Mouse (Mus musculus) small intestine, adult 10 weeks (tissue): Measurements from ENCODE around the gene Shmt2. TPM values are rescaled to one million over a fixed set of nuclear protein-coding genes. Genes with fewer than 3 reads are reported as not detected.

Source experiments
- polyA plus RNA-seq: library from polyadenylated mRNA; stranded (reverse); fragments of 350-450 nt; fragmentation: Illumina TruSeq; extraction: RNeasy Lipid Tissue Mini Kit (QIAGEN cat#74804); gene quantifications from one replicate; pipeline ENCODE4 v1.2.3, GENCODE M21; 2014; ENCODE audit warnings: low replicate concordance

The Shmt2 gene
- 0.78 TPM for polyA plus RNA-seq

DNA sequence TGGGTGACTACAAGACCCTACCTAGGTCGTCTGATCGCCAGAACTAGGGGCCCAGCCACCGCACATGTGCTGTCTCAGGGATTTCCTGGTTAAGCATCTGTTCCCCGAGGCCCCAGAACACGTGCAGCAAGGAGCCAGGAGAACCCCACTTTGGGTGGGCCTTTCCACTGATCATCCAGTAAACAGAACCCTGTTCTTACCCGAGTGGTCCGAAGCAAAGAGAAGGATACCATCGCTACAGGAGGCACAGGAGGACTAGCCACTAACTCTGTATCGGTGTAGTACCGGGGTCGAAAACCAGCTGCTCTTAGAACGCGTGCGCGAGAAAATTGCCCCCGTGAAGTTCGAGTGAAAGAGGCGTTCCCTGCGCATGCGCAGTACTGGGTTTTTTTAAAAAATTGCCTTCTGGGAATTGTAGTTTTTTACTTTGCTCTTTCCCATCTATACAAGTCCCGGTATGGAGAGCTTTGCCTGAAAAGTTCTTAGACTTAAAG is at the start of gene Shmt2:
Gene Shmt2 (minus strand): TSS at position 357 of the 494 bp plus-strand sequence.

DNA sequence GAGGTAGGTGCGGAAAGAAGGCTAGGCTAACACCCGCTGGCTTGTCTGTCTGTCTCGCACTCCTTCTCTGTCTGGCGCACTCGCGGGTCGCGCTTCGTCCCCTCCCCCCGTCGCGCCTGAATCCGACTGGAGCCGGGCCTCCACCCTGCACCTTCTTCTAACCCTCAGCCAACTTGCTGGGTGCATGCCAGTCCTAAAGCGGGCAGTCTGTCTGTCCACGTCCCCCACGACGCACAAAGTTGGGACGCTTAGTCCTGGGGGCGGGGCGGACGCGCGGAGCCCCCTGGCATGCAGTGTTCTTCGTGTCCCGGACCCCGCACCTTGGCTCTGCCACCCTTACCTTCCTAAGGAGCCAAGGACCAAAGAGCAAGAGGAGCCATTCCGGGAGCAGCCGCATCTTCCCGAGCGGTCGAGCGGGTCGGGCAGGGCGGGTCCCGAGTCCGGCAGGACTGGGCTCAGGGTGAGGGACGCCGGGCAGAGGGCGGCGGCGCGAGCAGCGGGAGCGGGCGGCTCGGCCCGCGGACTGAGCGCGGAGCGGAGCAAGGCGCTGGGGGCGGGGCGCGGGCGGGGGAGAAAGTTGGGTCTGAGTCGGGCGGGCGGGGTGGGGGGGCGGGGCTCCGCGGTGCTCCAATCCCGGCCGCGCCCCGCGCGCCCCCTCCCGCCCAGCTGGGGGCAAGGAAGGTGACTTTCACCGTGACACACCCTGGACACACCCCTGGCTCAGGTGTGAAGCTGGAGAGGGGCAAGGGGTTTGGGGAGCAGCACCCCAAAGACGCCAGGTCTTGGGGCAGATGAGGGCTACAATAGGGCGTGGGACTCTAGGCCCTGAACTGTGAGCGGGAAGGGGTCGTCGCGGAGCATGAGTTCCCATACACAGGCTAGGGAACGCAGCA is 12.0 kb upstream of the Shmt2 start, which contains the start of gene Nxph4:
Gene Nxph4 (minus strand): TSS at position 524 of the 893 bp plus-strand sequence.

DNA sequence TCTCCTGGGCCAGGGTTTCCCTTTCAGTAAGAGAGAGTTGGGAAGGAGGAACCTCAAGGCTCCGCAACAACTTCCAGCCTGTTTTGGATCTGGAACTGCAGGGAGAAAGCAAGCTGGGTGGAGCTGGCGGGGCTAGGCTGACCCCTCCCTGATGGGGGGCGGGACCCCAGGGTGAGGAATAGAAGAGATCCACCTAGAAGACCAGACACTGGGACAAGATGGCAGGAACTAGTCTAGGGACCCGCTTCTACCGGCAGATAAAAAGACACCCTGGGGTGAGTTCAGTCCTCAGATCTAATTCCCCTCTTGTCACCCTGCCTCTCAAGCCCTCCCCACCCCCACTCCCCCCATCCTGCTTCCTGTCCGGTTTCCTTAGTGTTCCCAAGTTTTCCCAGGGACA is 7.5 kb downstream of the Shmt2 start, which contains the start of gene Ndufa4l2:
Gene Ndufa4l2 (plus strand): TSS at position 204 of the 400 bp plus-strand sequence.

DNA sequence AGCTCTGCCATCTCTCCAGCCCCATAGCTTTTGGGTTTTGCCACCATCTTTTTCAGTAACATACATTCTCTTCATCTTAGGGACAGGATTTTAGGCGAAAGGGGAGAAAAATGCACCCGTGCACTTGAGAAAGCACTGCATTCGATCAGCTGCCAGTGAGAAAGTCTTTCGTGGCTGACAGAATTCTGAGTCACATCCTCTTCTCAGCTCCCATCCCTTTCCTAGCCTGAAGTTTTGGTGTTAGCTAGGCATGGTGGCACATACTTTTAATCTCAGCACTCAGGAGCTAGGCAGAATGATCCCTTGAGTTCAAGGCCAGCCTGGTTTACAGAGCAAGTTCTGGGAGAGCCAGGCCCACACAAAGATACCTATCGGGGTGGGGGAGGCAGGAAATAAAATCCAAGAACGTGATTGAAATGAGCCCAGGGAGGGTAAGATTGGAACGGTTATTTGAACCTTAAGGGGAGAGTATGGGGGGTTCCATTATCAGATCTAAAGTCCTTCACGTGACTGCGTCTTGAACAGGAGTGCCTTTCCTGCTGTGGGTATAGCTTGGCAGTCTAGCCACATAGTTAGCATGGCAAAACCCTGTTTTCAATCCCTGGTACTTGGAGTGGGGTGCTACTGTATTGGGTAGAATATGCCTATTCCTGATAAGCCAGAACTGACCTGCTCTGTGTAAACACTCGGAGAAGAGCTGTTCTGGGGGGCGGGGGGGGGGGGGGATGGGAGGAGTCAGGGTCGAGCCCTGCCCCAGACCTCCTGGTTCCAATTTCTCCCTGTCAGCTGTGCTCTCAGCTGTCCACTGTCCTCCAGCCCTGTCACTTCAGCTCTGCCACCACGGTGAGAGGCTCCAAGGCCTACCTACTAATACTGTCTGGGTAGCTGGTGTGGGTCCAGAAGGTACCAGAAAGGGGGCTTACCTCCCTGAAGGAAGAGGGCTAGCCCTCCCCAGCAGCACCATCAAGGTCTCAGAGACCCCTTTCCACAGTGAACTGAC is 21.1 kb downstream of the Shmt2 start, which contains the start of gene Stac3:
Gene Stac3 (plus strand): TSS at position 793 of the 1,000 bp plus-strand sequence.

Other genes starting within 250 kb of the Shmt2 start
- gene Mbd6, start 233.4 kb downstream of the Shmt2 start, polyA plus RNA-seq = 2.0 TPM
- 7.2 TPM for gene Mars, start 210.7 kb downstream of the Shmt2 start, polyA plus RNA-seq
- 1.1 TPM for gene Arhgap9, start 200.5 kb downstream of the Shmt2 start, polyA plus RNA-seq
- gene Gli1, start 180.5 kb downstream of the Shmt2 start, polyA plus RNA-seq = 0.11 TPM
- not detected for gene Inhbe, start 168.0 kb downstream of the Shmt2 start, polyA plus RNA-seq
- not detected for gene Inhbc, start 152.0 kb downstream of the Shmt2 start, polyA plus RNA-seq
- 116 TPM for gene R3hdm2, start 142.1 kb downstream of the Shmt2 start, polyA plus RNA-seq
- gene Stac3, start 20.8 kb downstream of the Shmt2 start, polyA plus RNA-seq = not detected
- not detected for gene Ndufa4l2, start 7.5 kb downstream of the Shmt2 start, polyA plus RNA-seq
- gene Nxph4, start 12.1 kb upstream of the Shmt2 start, polyA plus RNA-seq = not detected
- gene Lrp1, start 98.7 kb upstream of the Shmt2 start, polyA plus RNA-seq = 3.2 TPM
- 46.4 TPM for gene Stat6, start 120.5 kb upstream of the Shmt2 start, polyA plus RNA-seq
- gene Nemp1, start 144.5 kb upstream of the Shmt2 start, polyA plus RNA-seq = 9.6 TPM
- gene Nab2, start 146.1 kb upstream of the Shmt2 start, polyA plus RNA-seq = 0.48 TPM
- 124 TPM for gene Myo1a, start 182.7 kb upstream of the Shmt2 start, polyA plus RNA-seq
- gene Tac2, start 202.0 kb upstream of the Shmt2 start, polyA plus RNA-seq = not detected
- gene Zbtb39, start 217.1 kb upstream of the Shmt2 start, polyA plus RNA-seq = 3.1 TPM
- 0.19 TPM for gene Gpr182, start 229.3 kb upstream of the Shmt2 start, polyA plus RNA-seq
- gene Rdh1, start 237.3 kb upstream of the Shmt2 start, polyA plus RNA-seq = 0.19 TPM
- gene Rdh16f1, start 237.3 kb upstream of the Shmt2 start, polyA plus RNA-seq = not detected